11 mouse cellular contexts compared by ENCODE assay signal in genomic region chr1:132659604-132660003, GRCm38 (mm10).
A peak's percentile ranks its signal among the peaks of the same experiment; 100 is the strongest.
DNase-seq lines count a peak whose midpoint lies in the region; ATAC-seq and TF ChIP-seq lines count a peak whose summit lies in the region.
"Had no signal": no experiment of that assay in that cellular context is flagged by ENCODE, and none has a peak within 500 bp of the region (broad histone marks: within the 10 kb centered on the region; RNA-seq: fewer than 3 reads in every experiment).

No protein-coding gene starts in this region.

- peaks cover 7% of the 10 kb centered on the region for H3K4me1 ChIP-seq in ES-Bruce4 (ENCODE audit: control insufficient read depth, insufficient read depth, low read length)
- H3K4me1 ChIP-seq in hindbrain, embryonic 12.5 days: peaks cover 40% of the 10 kb centered on the region
- H3K4me1 ChIP-seq in midbrain, embryonic 14.5 days (ENCODE audit: control insufficient read depth, insufficient read depth, low read length): peaks cover 34% of the 10 kb centered on the region
- H3K4me1 ChIP-seq in heart, embryonic 11.5 days (ENCODE audit: control insufficient read depth, insufficient read depth, low read length): no peaks in the 10 kb centered on the region
- H3K4me1 ChIP-seq: liver, embryonic 15.5 days had no signal

- peak; percentile 72; the same call in 1 of the 2 replicates for TF ChIP-seq EP300 in ES-Bruce4 (IDR thresholded peaks at IDR 0.05; ENCODE audit: insufficient read depth, low read depth, low read length)

- H3K27me3 ChIP-seq in ES-Bruce4 (ENCODE audit: control insufficient read depth, insufficient read depth, low read length, poor library complexity, severe bottlenecking): no peaks in the 10 kb centered on the region
- H3K27me3 ChIP-seq in hindbrain, embryonic 12.5 days: no peaks in the 10 kb centered on the region
- H3K27me3 ChIP-seq in midbrain, embryonic 14.5 days (ENCODE audit: control insufficient read depth, insufficient read depth, low read length): no peaks in the 10 kb centered on the region
- no peaks in the 10 kb centered on the region for H3K27me3 ChIP-seq in heart, embryonic 11.5 days (ENCODE audit: control insufficient read depth, insufficient read depth, low read length)

- H3K4me2 ChIP-seq in hindbrain, embryonic 12.5 days (replicated peaks): no peak overlapping the region
- no peak overlapping the region for H3K4me2 ChIP-seq in midbrain, embryonic 14.5 days (ENCODE audit: low read length)
- no peak overlapping the region for H3K4me2 ChIP-seq in heart, embryonic 11.5 days
- H3K4me2 ChIP-seq: liver, embryonic 15.5 days had no signal

- 15% methylated on average over 3 of the region's 3 CpGs for WGBS in hindbrain, embryonic 12.5 days
- 16% methylated on average over 3 of the region's 3 CpGs for WGBS in midbrain, embryonic 14.5 days
- WGBS in heart, embryonic 11.5 days (ENCODE audit: insufficient replicate concordance): 8% methylated on average over 3 of the region's 3 CpGs

- no peak for TF ChIP-seq CTCF in ES-Bruce4 (IDR thresholded peaks at IDR 0.05; ENCODE audit: low read depth, low read length)
- no peak for TF ChIP-seq CTCF in brain, embryonic 14.5 days (IDR thresholded peaks at IDR 0.05; ENCODE audit: borderline replicate concordance, extremely low read depth, insufficient read depth, insufficient read length)

- H3K9me3 ChIP-seq in ES-Bruce4 (replicated peaks; ENCODE audit: control insufficient read depth, insufficient read depth, low read length, poor library complexity, severe bottlenecking): no peaks in the 10 kb centered on the region
- no peaks in the 10 kb centered on the region for H3K9me3 ChIP-seq in hindbrain, embryonic 12.5 days (replicated peaks)
- no peaks in the 10 kb centered on the region for H3K9me3 ChIP-seq in midbrain, embryonic 14.5 days (ENCODE audit: control insufficient read depth, low read length)
- H3K9me3 ChIP-seq in heart, embryonic 11.5 days (replicated peaks; ENCODE audit: control insufficient read depth, low read length): no peaks in the 10 kb centered on the region
- H3K9me3 ChIP-seq: liver, embryonic 15.5 days had no signal

- intact Hi-C loops in heart, postnatal 36 days (cut with DNase I): no loop called here

- TF ChIP-seq POLR2A in ES-Bruce4 (IDR thresholded peaks at IDR 0.05; ENCODE audit: insufficient read depth, low read length): no peak
- no peak for TF ChIP-seq POLR2A in brain, embryonic 14.5 days (IDR thresholded peaks at IDR 0.05; ENCODE audit: borderline replicate concordance, extremely low read depth, insufficient read depth, insufficient read length, poor library complexity, severe bottlenecking)

- peak; percentile 93 for DNase-seq in brain, embryonic 14.5 days (ENCODE audit: low read depth)
- DNase-seq in midbrain, embryonic 14.5 days: peak; percentile 51
- DNase-seq in heart, postnatal 36 days: no peak
- no peak for DNase-seq in adrenal gland, postnatal 4 days (ENCODE audit: low spot score in 2 of 2)
- DNase-seq: cerebellum, adult 11 months; heart, postnatal 4 days had no signal

- H3K9ac ChIP-seq in ES-Bruce4 (ENCODE audit: low read depth, poor library complexity, severe bottlenecking): no peak overlapping the region
- H3K9ac ChIP-seq in hindbrain, embryonic 12.5 days: no peak overlapping the region
- H3K9ac ChIP-seq in midbrain, embryonic 14.5 days (replicated peaks; ENCODE audit: low read length): no peak overlapping the region
- no peak overlapping the region for H3K9ac ChIP-seq in heart, embryonic 11.5 days (ENCODE audit: low read depth, low read length)
- H3K9ac ChIP-seq: liver, embryonic 15.5 days had no signal

- ATAC-seq in hindbrain, embryonic 12.5 days (ENCODE audit: low FRiP score): no peak
- peak; percentile 49; the same call in 1 of the 2 replicates for ATAC-seq in midbrain, embryonic 14.5 days (ENCODE audit: low FRiP score, low TSS enrichment)
- ATAC-seq in heart, embryonic 11.5 days (replicated peaks; ENCODE audit: insufficient number of reproducible peaks, low FRiP score, low TSS enrichment): no peak
- ATAC-seq: activated CD4-positive, CD25-positive, alpha-beta regulatory T cell, adult 4 months had no signal

- no peak overlapping the region for H3K4me3 ChIP-seq in ES-Bruce4 (ENCODE audit: low read depth, low read length)
- H3K4me3 ChIP-seq in hindbrain, embryonic 12.5 days: no peak overlapping the region
- H3K4me3 ChIP-seq in midbrain, embryonic 14.5 days (replicated peaks; ENCODE audit: low read depth, low read length): no peak overlapping the region
- no peak overlapping the region for H3K4me3 ChIP-seq in heart, embryonic 11.5 days (ENCODE audit: low read depth, low read length)
- H3K4me3 ChIP-seq: liver, embryonic 15.5 days had no signal

- H3K36me3 ChIP-seq in ES-Bruce4 (ENCODE audit: control insufficient read depth, insufficient read depth, low read length, poor library complexity, severe bottlenecking): no peaks in the 10 kb centered on the region
- H3K36me3 ChIP-seq in hindbrain, embryonic 12.5 days: 0 out of 2 replicates have a peak, but pooled peaks cover 7% of the 10 kb centered on the region
- peaks cover 16% of the 10 kb centered on the region for H3K36me3 ChIP-seq in midbrain, embryonic 14.5 days (ENCODE audit: control insufficient read depth, insufficient read depth, low read length)
- H3K36me3 ChIP-seq in heart, embryonic 11.5 days (ENCODE audit: control insufficient read depth, insufficient read depth, low read length): no peaks in the 10 kb centered on the region
- H3K36me3 ChIP-seq: liver, embryonic 15.5 days had no signal

- H3K27ac ChIP-seq in ES-Bruce4 (ENCODE audit: insufficient read depth, low read length): no peak overlapping the region
- H3K27ac ChIP-seq in hindbrain, embryonic 12.5 days: peak overlapping the region; percentile 87
- H3K27ac ChIP-seq in midbrain, embryonic 14.5 days (replicated peaks; ENCODE audit: low read depth, low read length): peak overlapping the region; percentile 85
- no peak overlapping the region for H3K27ac ChIP-seq in heart, embryonic 11.5 days (ENCODE audit: low read depth, low read length)
- H3K27ac ChIP-seq: liver, embryonic 15.5 days had no signal

Comparison
In these comparisons a context has a peak if more than half of its experiments do, and no peak if none do; other contexts are left out.
1. H3K27ac ChIP-seq: peak in hindbrain, embryonic 12.5 days (single experiment) and midbrain, embryonic 14.5 days (single experiment); none in ES-Bruce4 (single experiment) and heart, embryonic 11.5 days (single experiment).
2. DNase-seq: peak in brain, embryonic 14.5 days (single experiment) and midbrain, embryonic 14.5 days (single experiment); none in heart, postnatal 36 days (0 of 2) and adrenal gland, postnatal 4 days (0 of 2).